Mouse (Mus musculus) heart, adult 18-20 months (tissue): ENCODE data around the gene Rrp1. TPM values are rescaled to one million over a fixed set of nuclear protein-coding genes. Genes with fewer than 3 reads are reported as not detected.

Experiments used
- microRNA-seq, 2 experiments: library from miRNA; unstranded; fragments of <30 nt; microRNA quantifications; one replicate each; pipeline ENCODE4 v1.2.0; 2022
- total RNA-seq, 2 experiments: library from RNA; stranded (reverse); gene quantifications; 2 replicates each; pipeline ENCODE4 v1.2.3; 2021

The Rrp1 gene
- total RNA-seq, 2 experiments from 2014 or later: 90.5 to 94.6 TPM

Small RNAs within 50 kb of the gene (microRNA-seq; reads per million reads assigned to microRNA genes)
- gene Mir6410: 0 reads per million in 2 experiments
- 0 reads per million in 2 experiments for gene Mir6907
- 0.27 to 0.38 reads per million in 2 experiments for gene Mir6908

Other genes with a start within 250 kb of the Rrp1 start
- 100 to 1,000 TPM; 684 to 739 TPM for gene D10Jhu81e, start 243.3 kb downstream of the Rrp1 start, total RNA-seq
- 10 to 100 TPM; 11.2 to 11.6 TPM for gene Pwp2, start 227.9 kb downstream of the Rrp1 start, total RNA-seq
- 10 to 100 TPM; 51.1 to 54.8 TPM for gene Trappc10, start 168.4 kb downstream of the Rrp1 start, total RNA-seq
- 100 to 1,000 TPM; 214 to 237 TPM for gene Agpat3, start 60.6 kb downstream of the Rrp1 start, total RNA-seq
- 10 to 100 TPM; 25.5 to 33.5 TPM for gene Cstb, start 12.6 kb upstream of the Rrp1 start, total RNA-seq
- 10 to 100 TPM; 11.5 to 12.0 TPM for gene Pdxk, start 51.9 kb upstream of the Rrp1 start, total RNA-seq
- gene Olfr1358, start 104.4 kb upstream of the Rrp1 start, total RNA-seq: not detected
- 10 to 100 TPM; 31.6 to 40.5 TPM for gene Ilvbl, start 161.3 kb upstream of the Rrp1 start, total RNA-seq
- 10 to 100 TPM; 11.0 to 11.5 TPM for gene Syde1, start 178.9 kb upstream of the Rrp1 start, total RNA-seq
- gene Olfr1357, start 205.0 kb upstream of the Rrp1 start, total RNA-seq: not detected